Mouse (Mus musculus): ENCODE data around the gene Hif3a.
"Not testable (repeated sequence)": the region's sequence is repeated elsewhere in the genome, so short reads cannot be mapped to it uniquely, and the experiment has no call there.

- TF ChIP-seq CTCF, POLR2A (IDR thresholded peaks at IDR 0.05; ENCODE audit: insufficient read depth, low read depth, low read length): not testable (repeated sequence)
Observed at GRCm38 (mm10) chr7:17067651-17068050, 5.4 kb upstream of the Hif3a start.

Data from olfactory bulb, adult 2 months (tissue).